Mouse (Mus musculus) CD4-positive, CD25-positive, alpha-beta regulatory T cell, adult 2 months (primary cell): Measurements from ENCODE around the gene Lce3b.

ENCODE experiments used
- DNase-seq: peaks from one replicate; pipeline ENCODE4 v3.0.0-alpha.2; 2012; ENCODE audit warnings: low read depth, low spot score

Lce3b gene

DNA sequence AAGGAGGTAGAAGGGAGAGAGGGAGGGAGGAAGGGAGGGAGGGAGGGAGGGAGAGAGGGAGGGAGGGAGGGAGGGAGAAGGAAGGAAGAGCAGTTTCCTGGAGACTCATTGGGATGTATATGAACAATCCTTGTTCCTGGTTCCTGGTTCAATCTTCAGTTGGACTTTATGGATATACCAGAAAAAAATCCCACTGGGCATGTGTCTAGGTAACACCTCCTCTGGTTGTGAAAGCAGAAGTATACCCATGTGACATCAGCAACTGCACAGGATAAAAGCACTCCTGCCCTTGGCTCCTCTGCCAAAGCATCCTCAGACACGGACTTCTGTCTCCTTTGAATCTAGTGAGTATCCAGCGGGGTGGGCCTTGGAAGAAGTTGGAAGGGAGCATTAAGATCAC, at the start of gene Lce3b:
TSS of gene Lce3b (plus strand) at position 301 of the 400 bp plus-strand sequence.
- DNase-seq = no peak

- no peak for DNase-seq
These were observed 38.7 kb upstream of the Lce3b start for GRCm38 (mm10) chr3:92894063-92894462.

GRCm38 (mm10) chr3:92894489-92894888, 38.3 kb upstream of the Lce3b start:
- DNase-seq = no peak

GRCm38 (mm10) chr3:92902992-92903391, 29.8 kb upstream of the Lce3b start:
- DNase-seq = peak; percentile 6

GRCm38 (mm10) chr3:92903640-92904039, 29.1 kb upstream of the Lce3b start:
- DNase-seq = no peak

- no peak for DNase-seq
These were observed 27.6 kb upstream of the Lce3b start for GRCm38 (mm10) chr3:92905182-92905581.

GRCm38 (mm10) chr3:92907571-92907970, 25.2 kb upstream of the Lce3b start:
- peak; percentile 3 for DNase-seq

- DNase-seq = no peak
These were observed 12.4 kb upstream of the Lce3b start for GRCm38 (mm10) chr3:92920364-92920763.

DNA sequence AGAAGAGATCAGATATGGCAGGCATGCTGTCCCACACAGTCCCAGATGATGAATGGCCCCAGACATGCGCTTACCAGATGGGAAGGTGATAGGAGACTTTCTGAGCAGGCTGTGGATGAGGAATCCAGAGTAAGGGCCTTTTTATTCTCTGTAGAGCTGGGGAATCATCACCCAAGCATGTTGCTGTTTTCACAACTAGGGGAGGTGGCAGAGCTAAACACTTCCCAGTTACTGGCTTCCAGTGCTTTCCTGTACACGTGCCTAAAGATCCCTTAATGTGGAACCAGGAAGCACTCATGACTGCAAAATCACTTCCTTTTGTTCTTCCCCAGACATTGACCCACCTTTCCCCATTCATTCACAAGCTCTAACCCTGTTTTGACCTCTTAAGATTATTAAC, 6.6 kb upstream of the Lce3b start, which contains the start of gene Lce3a:
TSS of gene Lce3a (minus strand) at position 101 of the 400 bp plus-strand sequence.
- DNase-seq = no peak

- no peak for DNase-seq
These were observed 11.4 kb downstream of the Lce3b start, which contains the start of gene Lce3c for GRCm38 (mm10) chr3:92944186-92944585. Gene Lce3c (plus strand): TSS chr3:92944486.

- no peak for DNase-seq
These were observed 24.3 kb downstream of the Lce3b start, which contains the start of gene Lce3d for GRCm38 (mm10) chr3:92957090-92957489. Gene Lce3d (plus strand): TSS chr3:92957390.

DNA sequence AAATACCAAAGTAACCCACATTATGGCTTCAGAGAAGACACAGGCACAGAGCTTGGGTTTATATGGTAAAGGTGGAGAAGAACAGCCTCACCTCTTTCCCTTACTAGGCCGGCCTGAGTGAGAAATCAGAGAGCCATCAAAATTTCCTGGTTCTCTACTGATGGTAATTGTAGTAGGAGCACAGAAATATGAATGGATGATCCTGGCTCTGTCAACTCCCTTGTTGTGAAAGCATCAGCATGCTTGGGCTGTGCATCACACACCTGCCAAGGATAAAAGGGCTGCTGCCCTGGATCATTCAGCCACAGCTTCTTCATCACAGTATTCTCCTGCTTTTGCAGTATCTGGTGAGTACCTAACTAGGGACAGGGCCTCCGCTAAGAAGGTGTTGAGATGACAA, 34.0 kb downstream of the Lce3b start, which contains the start of gene Lce3e:
TSS of gene Lce3e (plus strand) at position 301 of the 400 bp plus-strand sequence.
- DNase-seq = no peak

- DNase-seq = no peak
These were observed 45.7 kb downstream of the Lce3b start for GRCm38 (mm10) chr3:92978484-92978883.
